Mouse (Mus musculus): Measurements from ENCODE around the gene Tnrc6b.

DNA sequence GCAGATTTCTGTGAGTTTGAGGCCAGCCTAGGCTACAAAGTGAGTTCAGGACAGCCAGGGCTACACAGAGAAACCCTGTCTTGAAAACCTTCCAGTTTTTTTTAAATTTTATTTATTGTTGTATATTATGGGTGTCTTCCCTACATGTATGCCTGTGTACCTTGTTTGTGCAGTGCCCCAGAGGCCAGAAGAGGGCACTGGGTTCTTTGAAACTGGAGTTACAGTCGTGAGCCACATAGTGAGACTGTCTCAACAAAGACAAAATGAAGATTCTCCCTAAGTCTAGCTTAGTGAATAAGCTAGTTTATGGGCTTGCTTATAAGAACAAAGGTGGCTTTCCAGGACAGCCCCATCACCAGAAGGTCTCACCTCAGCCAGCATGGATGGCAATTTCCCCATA is 25.4 kb downstream of the Tnrc6b start:
- TF ChIP-seq POLR2A (IDR thresholded peaks at IDR 0.05; ENCODE audit: extremely low read depth, insufficient read depth, low read length) (no peak), CTCF (IDR thresholded peaks at IDR 0.05; ENCODE audit: low read depth, low read length) (no peak)
